Mouse (Mus musculus) hindbrain, embryonic 12.5 days (tissue): Measurements from ENCODE around the gene Ppp1cc. TPM values are rescaled to one million over a fixed set of nuclear protein-coding genes. Genes with fewer than 3 reads are reported as not detected.
"Not testable (repeated sequence)": the region's sequence is repeated elsewhere in the genome, so short reads cannot be mapped to it uniquely, and the experiment has no call there.

Experiments
- ATAC-seq: fragments of 200-750 bp; cut with Nextera tagmentation; 2 replicates; pipeline ENCODE4 v1.8.0; 2017; ENCODE audit warnings: moderate TSS enrichment; ENCODE audit not compliant: low FRiP score
- H3K27ac ChIP-seq: fragments of 300-500 bp; sonication (generic); 2 replicates; pipeline ENCODE4 v1.5.1; 2016; ENCODE audit warnings: mild to moderate bottlenecking
- H3K27me3 ChIP-seq: fragments of 300-500 bp; sonication (generic); 2 replicates; pipeline ENCODE4 v1.6.1; 2016; ENCODE audit warnings: mild to moderate bottlenecking
- H3K36me3 ChIP-seq: fragments of 300-500 bp; sonication (generic); 2 replicates; pipeline ENCODE4 v1.6.1; 2016; ENCODE audit warnings: mild to moderate bottlenecking
- H3K4me1 ChIP-seq: fragments of 300-500 bp; sonication (generic); 2 replicates; pipeline ENCODE4 v1.6.1; 2016
- H3K4me2 ChIP-seq: fragments of 300-500 bp; sonication (generic); replicated peaks from 2 replicates; pipeline ENCODE4 v1.6.1; 2016; ENCODE audit warnings: mild to moderate bottlenecking
- H3K4me3 ChIP-seq: fragments of 300-500 bp; sonication (generic); 2 replicates; pipeline ENCODE4 v1.5.1; 2016; ENCODE audit warnings: mild to moderate bottlenecking
- H3K9ac ChIP-seq: fragments of 300-500 bp; sonication (generic); 2 replicates; pipeline ENCODE4 v1.6.1; 2016; ENCODE audit warnings: mild to moderate bottlenecking, moderate library complexity
- H3K9me3 ChIP-seq: fragments of 300-500 bp; sonication (generic); replicated peaks from 2 replicates; pipeline ENCODE4 v1.6.1; 2016; ENCODE audit warnings: mild to moderate bottlenecking
- WGBS: fragments of 180-500 bp; shearing (Covaris S2); methylation state at CpG from one replicate; pipeline ENCODE4 v1.1.7; 2016; 5-methylcytosine and 5-hydroxymethylcytosine counted together
- polyA plus RNA-seq: library from polyadenylated mRNA; unstranded; fragments of >200 nt; fragmentation: Nextera tagmentation; extraction: Ambion mirVana; gene quantifications from 2 replicates; pipeline ENCODE4 v1.2.1, GENCODE M21; 2016

The Ppp1cc gene
- polyA plus RNA-seq, 1 experiment from 2014 or later: 293 TPM

DNA sequence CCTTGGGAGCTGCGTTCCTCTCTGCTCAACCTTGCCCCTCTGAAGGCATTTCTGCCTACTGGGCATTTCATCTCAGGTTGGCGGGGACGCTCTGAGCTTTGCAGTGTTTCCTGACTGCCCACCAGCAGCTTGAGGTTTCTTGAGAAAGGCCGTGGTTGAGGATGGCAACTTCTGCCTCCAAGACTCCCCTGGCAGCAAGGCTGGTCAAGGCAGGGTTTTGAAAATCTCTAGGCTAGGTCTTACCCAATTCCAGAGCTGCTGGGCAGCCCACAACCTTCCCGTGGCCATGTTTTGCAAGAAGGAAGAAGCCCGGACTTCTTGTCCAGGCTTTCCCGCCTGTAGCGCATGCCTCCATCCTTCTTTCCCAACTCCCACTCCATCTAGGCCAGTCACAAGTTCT is 52.8 kb downstream of the Ppp1cc start:
- ATAC-seq: no peak
- no peaks in the 10 kb centered on the region for H3K36me3 ChIP-seq
- WGBS: 91% methylated on average over 8 of the region's 8 CpGs

DNA sequence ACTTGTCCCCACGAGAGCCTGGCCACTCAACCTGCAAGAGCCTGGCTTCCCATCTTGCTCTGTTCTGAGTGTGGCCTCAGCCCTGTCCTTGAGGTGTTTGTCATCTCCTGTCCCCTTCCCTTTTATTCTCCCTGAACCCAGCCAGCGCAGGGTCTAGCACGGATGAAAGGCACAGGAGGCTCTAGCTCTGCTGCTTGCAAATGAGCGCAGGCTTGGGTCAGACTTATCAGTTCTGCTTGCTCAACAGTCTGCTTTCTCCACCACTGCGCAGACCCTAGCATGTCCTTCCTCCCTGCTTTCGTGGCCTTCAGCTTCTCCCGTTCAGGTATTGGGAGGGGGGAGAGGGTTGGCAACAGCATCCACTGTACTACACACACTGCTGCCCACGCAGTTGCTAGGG is 54.0 kb downstream of the Ppp1cc start:
- H3K9me3 ChIP-seq: 0 out of 2 replicates have a peak, but pooled peaks cover 4% of the 10 kb centered on the region
- WGBS: 79% methylated on average over 8 of the region's 8 CpGs
- H3K4me3 ChIP-seq: no peak overlapping the region
- H3K27ac ChIP-seq: no peak overlapping the region
- H3K27me3 ChIP-seq: no peaks in the 10 kb centered on the region
- no peak overlapping the region for H3K4me2 ChIP-seq
- H3K36me3 ChIP-seq: no peaks in the 10 kb centered on the region
- peaks cover 14% of the 10 kb centered on the region for H3K4me1 ChIP-seq
- H3K9ac ChIP-seq: no peak overlapping the region
- ATAC-seq: no peak

More for the DNA sequence above, 52.8 kb downstream of the Ppp1cc start:
- peaks cover 14% of the 10 kb centered on the region for H3K4me1 ChIP-seq
- 0 out of 2 replicates have a peak, but pooled peaks cover 4% of the 10 kb centered on the region for H3K9me3 ChIP-seq
- no peak overlapping the region for H3K27ac ChIP-seq
- no peak overlapping the region for H3K4me3 ChIP-seq
- H3K4me2 ChIP-seq: no peak overlapping the region
- no peak overlapping the region for H3K9ac ChIP-seq
- no peaks in the 10 kb centered on the region for H3K27me3 ChIP-seq

DNA sequence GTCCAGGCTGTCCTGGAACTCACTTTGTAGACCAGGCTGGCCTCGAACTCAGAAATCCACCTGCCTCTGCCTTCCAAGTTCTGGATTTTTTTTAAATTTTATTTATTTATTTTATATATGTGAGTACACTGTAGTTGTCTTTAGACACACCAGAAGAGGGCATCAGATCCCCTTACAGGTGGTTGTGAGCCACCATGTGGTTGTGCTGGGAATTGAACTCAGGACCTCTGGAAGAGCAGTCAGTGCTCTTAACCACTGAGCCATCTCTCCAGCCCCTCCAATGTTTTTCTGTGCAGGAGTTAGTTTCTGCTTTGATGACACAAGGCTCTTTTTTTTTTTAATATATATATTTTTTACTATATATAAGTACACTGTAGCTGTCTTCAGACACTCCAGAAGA is 54.7 kb downstream of the Ppp1cc start:
- not testable (repeated sequence) for H3K4me2 ChIP-seq, H3K27ac ChIP-seq, ATAC-seq, H3K9ac ChIP-seq, H3K36me3 ChIP-seq, H3K27me3 ChIP-seq, H3K4me3 ChIP-seq, H3K9me3 ChIP-seq
- WGBS: 100% methylated on average over 1 of the region's 1 CpGs
- H3K4me1 ChIP-seq: peaks cover 14% of the 10 kb centered on the region

DNA sequence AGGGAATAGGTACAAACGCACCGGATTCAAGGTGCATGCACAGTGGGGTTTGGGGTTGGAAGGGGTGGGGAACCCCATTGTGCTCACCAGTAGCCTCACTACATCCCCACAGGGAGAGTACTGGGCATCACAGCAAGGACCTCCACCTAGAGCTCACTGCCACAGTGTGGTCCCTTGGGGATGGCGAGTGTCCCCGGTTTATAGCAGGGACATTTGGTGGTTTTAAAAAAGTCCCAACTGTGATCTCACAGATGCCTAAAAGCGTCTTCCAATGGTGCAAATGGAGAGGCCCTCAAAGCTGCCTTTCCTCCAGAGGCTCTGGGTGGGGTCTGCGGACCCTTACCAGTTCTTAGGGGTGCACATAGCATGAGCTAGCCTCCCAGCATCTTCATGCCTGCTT is 55.8 kb downstream of the Ppp1cc start:
- no peak overlapping the region for H3K4me3 ChIP-seq
- H3K9ac ChIP-seq: no peak overlapping the region
- 88% methylated on average over 6 of the region's 6 CpGs for WGBS
- H3K27me3 ChIP-seq: no peaks in the 10 kb centered on the region
- H3K36me3 ChIP-seq: no peaks in the 10 kb centered on the region
- no peak overlapping the region for H3K4me2 ChIP-seq
- no peak overlapping the region for H3K27ac ChIP-seq
- H3K9me3 ChIP-seq: no peaks in the 10 kb centered on the region
- H3K4me1 ChIP-seq: peaks cover 14% of the 10 kb centered on the region
- ATAC-seq: no peak

DNA sequence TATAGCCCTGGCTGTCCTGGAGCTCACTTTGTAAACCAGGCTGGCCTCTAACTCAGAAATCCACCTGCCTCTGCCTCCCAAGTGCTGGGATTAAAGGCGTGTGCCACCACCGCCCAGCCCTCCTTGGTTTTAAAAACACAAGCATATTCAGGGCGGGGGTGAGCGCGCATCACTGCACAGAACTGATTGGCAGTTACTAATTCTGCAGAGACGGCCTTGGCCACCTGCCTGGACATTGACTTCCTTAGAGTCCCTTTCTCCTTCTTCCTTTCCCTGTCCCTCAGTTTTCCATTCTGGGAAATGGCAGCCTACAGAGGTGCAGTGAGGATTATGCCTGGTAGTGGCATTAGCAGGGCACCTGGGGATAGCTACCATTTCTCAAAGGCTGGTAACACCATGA is 59.6 kb downstream of the Ppp1cc start:
- 84% methylated on average over 6 of the region's 6 CpGs for WGBS
- no peak for ATAC-seq
- H3K9ac ChIP-seq: no peak overlapping the region

DNA sequence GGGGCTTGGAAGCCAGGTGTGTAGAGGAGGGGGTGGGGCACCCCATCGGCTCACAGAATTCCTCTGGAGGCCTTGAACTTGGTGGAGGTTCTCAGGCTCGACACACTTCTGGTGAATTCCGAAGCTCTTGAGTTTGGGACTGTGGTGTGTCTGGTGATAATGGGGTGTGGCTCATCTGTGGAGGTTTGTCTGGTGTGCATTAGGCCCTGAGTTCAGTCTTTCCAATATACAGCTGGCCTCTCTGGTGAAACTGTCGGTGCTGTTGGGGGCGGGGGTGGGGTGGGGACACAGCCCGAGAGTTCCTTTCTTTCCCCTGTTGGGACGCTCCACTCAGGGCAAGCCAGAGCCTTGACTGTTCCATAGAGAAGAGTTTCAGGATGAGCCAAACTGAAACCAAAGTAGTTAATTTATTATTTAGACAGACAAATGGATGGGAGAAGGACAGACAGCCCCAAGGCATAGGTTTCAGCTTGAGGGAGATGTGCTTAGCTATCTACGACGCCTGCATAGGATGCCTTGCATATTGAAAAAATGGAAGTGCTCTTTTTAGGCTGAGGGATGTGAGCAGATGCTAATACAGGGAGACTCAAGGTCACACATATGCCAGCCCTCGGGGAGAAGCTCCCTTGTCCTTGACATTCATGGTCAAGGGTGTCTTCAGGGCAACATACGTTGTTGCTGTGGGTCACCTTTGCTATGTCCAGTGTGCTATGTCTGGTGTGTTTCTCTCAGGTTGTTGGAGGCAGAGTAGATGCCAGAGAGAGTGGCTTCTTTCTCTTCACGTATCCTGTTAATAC is 60.2 kb downstream of the Ppp1cc start:
- Histone ChIP-seq H3K4me1 (peaks cover 11% of the 10 kb centered on the region), H3K9me3 (no peaks in the 10 kb centered on the region), H3K27me3 (no peaks in the 10 kb centered on the region), H3K27ac (no peak overlapping the region), H3K36me3 (no peaks in the 10 kb centered on the region), H3K4me2 (no peak overlapping the region), H3K4me3 (no peak overlapping the region), H3K9ac (no peak overlapping the region)
- no peak for ATAC-seq
- 88% methylated on average over 12 of the region's 12 CpGs for WGBS

More for the DNA sequence above, 59.6 kb downstream of the Ppp1cc start:
- Histone ChIP-seq H3K27ac (no peak overlapping the region), H3K27me3 (no peaks in the 10 kb centered on the region), H3K36me3 (no peaks in the 10 kb centered on the region), H3K4me2 (no peak overlapping the region), H3K4me3 (no peak overlapping the region), H3K9me3 (no peaks in the 10 kb centered on the region), H3K4me1 (peaks cover 10% of the 10 kb centered on the region)

DNA sequence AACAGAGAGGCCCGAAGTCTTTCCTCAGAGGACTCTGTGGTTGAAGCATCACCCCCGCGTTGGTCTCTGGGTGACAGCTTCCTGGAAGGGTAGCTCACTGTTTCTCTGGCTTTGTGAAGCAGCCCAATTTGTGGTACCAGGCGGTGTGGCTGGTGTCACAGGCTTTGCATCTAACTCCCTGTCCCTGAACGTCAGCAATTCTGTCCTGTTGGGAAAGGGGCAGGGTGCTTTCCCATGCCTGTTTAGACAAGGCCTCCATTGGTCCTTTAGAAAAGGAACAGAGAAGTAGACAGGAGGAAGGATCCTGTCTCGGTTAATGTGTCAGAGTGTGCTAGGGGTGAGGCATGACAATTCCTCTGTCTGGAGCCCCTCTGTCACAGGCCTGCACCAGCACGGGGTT is 60.9 kb downstream of the Ppp1cc start:
- ATAC-seq: no peak
- no peaks in the 10 kb centered on the region for H3K36me3 ChIP-seq
- WGBS: 83% methylated on average over 7 of the region's 7 CpGs

DNA sequence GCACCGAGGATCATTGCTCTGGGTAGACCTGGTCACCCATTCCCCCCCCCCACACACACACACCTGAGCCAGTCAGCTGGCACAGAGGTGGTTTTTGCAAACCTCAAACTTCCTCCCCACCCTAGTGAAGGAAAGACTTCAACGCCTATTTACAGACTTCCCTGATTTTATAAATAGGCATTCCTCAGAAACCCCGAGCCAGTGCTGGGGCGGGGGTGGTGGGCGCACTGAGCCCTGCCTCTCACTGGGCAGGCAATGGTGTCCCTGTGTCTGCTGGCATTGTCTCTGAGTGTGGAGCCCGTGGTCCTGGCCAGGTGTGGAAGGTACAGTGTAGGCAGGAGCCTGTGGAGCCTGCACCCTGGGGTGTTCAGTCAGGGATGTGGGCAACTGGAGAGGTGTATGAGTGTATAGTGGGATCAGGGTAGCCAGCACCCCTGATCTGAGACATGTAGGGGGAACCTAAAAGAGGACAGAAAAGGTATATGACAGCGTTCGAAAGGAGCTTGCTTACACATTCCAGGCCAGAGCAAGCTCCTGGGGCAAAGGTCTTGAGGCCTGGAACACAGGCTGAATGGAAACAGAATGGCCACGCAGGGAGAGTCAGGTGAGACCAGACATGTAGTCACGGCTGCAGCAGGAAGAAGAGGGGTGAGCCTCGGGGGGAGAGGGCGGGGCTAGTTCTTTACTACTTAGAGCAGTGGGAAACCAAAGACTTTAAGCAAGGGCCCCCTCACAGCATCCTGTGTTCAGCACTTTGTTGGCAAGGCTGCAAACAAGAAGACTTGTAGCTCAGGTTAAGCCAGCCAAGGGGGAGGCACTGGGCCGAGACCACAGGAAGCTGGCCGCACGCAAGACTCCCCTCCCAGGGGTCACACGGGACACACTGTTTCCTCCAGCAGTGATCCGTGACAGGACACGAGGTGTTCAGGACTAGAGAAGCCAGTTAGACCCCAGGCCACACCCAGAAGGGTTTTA is 61.9 kb downstream of the Ppp1cc start:
- WGBS: 69% methylated on average over 18 of the region's 18 CpGs
- no peaks in the 10 kb centered on the region for H3K9me3 ChIP-seq
- H3K4me1 ChIP-seq: peaks cover 11% of the 10 kb centered on the region
- H3K4me2 ChIP-seq: no peak overlapping the region
- no peak overlapping the region for H3K4me3 ChIP-seq
- no peak for ATAC-seq
- H3K9ac ChIP-seq: no peak overlapping the region
- H3K27me3 ChIP-seq: no peaks in the 10 kb centered on the region
- no peaks in the 10 kb centered on the region for H3K36me3 ChIP-seq
- no peak overlapping the region for H3K27ac ChIP-seq

More for the DNA sequence above, 60.9 kb downstream of the Ppp1cc start:
- no peak overlapping the region for H3K9ac ChIP-seq
- H3K4me3 ChIP-seq: no peak overlapping the region
- no peaks in the 10 kb centered on the region for H3K27me3 ChIP-seq
- no peak overlapping the region for H3K4me2 ChIP-seq
- no peak overlapping the region for H3K27ac ChIP-seq
- no peaks in the 10 kb centered on the region for H3K9me3 ChIP-seq
- peaks cover 11% of the 10 kb centered on the region for H3K4me1 ChIP-seq

DNA sequence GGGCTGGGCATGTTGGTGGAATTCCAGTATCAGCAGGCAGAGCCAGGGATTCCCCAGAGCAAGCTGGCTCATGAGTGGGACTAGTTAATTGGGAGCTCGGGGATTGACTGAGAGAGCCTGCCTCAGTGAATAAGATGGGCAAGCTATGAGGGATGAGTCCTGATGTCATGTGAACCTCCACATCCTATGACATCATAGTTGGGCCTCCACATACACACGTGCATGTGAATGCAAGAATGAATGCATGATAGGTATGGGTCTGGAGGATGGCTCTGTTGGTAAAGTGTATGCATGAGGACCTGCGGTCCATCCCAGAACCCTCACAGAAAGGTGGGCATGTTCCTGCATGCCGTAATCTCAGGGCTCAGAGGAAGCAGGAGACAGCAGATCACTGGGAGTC is 63.0 kb downstream of the Ppp1cc start:
- Histone ChIP-seq H3K9me3 (no peaks in the 10 kb centered on the region), H3K27me3 (no peaks in the 10 kb centered on the region), H3K4me1 (peaks cover 11% of the 10 kb centered on the region), H3K4me3 (no peak overlapping the region), H3K9ac (no peak overlapping the region), H3K4me2 (no peak overlapping the region), H3K36me3 (no peaks in the 10 kb centered on the region), H3K27ac (no peak overlapping the region)
- ATAC-seq: no peak
- 94% methylated on average over 4 of the region's 4 CpGs for WGBS

DNA sequence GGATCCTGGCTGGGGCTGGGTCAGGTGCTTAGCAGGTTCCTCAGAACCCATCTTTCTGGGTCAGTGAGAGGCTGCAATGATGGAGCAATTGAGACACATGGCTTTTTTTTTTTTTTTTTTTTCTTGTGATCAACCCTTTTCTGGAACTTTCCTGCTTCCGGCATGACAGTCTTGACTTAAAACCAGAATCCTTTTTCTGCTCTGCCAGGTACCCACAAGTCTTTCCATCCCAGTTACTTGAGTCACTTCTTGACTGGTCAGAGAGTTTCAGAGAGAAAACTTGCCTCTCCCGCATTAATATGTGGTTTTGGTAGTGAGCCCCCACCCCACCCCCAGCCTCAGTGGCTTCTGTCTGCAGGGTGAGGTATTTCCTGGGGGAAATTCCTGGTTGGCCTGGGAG is 66.2 kb downstream of the Ppp1cc start:
- Histone ChIP-seq H3K4me3 (no peak overlapping the region), H3K27ac (no peak overlapping the region), H3K9ac (no peak overlapping the region), H3K9me3 (no peaks in the 10 kb centered on the region), H3K4me2 (no peak overlapping the region), H3K36me3 (no peaks in the 10 kb centered on the region), H3K27me3 (no peaks in the 10 kb centered on the region), H3K4me1 (peaks cover 11% of the 10 kb centered on the region)
- 87% methylated on average over 2 of the region's 2 CpGs for WGBS
- ATAC-seq: no peak
